Mouse (Mus musculus): ENCODE measurements at regions not wholly inside any gene's neighbourhood (a gene's known extent, or its start where the extent isn't known, plus 50 kb on each side); places are given as distances from the start of the nearest gene placed in this dataset.

DNA sequence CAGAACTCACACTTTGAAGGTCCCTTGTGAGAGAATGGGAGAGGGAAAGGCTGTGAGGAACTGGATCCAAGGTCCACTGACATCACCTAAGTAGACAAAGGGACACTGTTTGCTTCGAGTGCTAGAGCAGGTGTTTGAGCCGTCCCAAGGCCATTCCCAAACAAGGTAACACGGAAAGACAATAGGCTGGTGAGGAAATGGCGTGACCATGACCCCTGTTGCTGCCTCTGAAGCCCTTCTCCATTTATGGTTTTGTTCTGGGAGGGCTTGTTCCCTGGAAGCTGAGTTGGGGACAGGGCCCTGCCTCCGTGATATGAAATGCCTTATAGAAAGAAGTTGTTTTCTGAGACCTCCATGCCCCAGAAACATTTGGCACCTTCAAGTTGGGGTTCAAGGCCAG lies 130.6 kb downstream of the Psmg1 start:
- Histone ChIP-seq H3K36me3 (no peaks in the 10 kb centered on the region), H3K27me3 (replicated peaks) (no peaks in the 10 kb centered on the region), H3K27ac (0 out of 2 replicates have a peak overlapping the region, but pooled peaks have one; percentile 28), H3K4me2 (no peak overlapping the region), H3K9me3 (no peaks in the 10 kb centered on the region), H3K4me1 (0 out of 2 replicates have a peak, but pooled peaks cover 3% of the 10 kb centered on the region), H3K9ac (no peak overlapping the region), H3K4me3 (replicated peaks) (no peak overlapping the region)
- WGBS, result 63% methylated on average over 5 of the region's 5 CpGs
- no peak for ATAC-seq (ENCODE audit: insufficient read depth, low FRiP score, low read depth)

DNA sequence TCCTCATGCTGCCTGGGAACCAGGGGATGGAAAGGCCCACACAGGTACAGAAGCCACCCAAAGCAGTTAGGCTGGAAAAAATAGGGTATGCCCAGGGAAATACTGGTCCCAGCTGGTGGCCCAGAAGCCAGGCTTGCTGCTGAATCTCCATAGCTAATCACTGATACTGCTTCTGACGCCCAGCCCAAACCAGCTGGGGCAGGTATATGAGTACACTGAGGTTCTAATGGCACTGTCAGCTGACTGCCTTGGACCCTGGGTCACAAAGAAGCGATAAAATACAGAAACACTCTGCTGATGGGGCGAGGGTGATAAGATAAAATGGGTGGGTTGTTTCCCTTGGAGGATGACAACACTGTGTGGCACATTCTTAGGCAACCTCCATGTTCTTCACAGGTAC lies 133.4 kb downstream of the Psmg1 start:
- ATAC-seq (ENCODE audit: insufficient read depth, low FRiP score, low read depth), result no peak
- no peak overlapping the region for H3K9ac ChIP-seq
- H3K27me3 ChIP-seq (replicated peaks), result no peaks in the 10 kb centered on the region
- H3K4me2 ChIP-seq, result no peak overlapping the region
- H3K4me3 ChIP-seq (replicated peaks), result no peak overlapping the region
- H3K36me3 ChIP-seq, result no peaks in the 10 kb centered on the region
- no peaks in the 10 kb centered on the region for H3K9me3 ChIP-seq
- peak overlapping the region; percentile 2; the same call in 1 of the 2 replicates for H3K27ac ChIP-seq
- H3K4me1 ChIP-seq, result 0 out of 2 replicates have a peak, but pooled peaks cover 6% of the 10 kb centered on the region
- 82% methylated on average over 3 of the region's 3 CpGs for WGBS

DNA sequence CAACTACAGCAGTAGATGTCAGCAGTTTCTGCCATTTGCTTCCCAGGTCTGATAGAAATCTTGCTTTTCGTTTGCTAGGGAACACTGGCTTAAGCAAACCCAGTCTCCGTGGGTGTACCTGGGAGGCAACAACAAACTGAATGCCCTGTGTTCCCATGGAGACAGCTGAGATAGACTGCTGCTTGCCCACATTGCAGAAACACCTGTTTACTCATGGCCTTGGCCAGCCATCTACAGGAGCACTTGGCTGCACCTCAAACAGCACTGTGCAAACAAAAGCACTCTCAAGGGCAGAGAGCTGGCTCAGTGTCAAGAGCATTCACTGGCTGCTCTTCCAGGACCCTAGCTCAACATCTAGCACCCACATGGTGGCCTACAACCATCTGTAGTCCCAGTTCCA lies 135.5 kb downstream of the Psmg1 start:
- no peaks in the 10 kb centered on the region for H3K9me3 ChIP-seq
- no peaks in the 10 kb centered on the region for H3K36me3 ChIP-seq
- H3K4me3 ChIP-seq (replicated peaks), result no peak overlapping the region
- no peaks in the 10 kb centered on the region for H3K27me3 ChIP-seq (replicated peaks)
- ATAC-seq (ENCODE audit: insufficient read depth, low FRiP score, low read depth), result peak; percentile 93
- no peak overlapping the region for H3K9ac ChIP-seq
- 53% methylated on average over 2 of the region's 2 CpGs for WGBS
- no peak overlapping the region for H3K4me2 ChIP-seq
- H3K4me1 ChIP-seq, result 0 out of 2 replicates have a peak, but pooled peaks cover 6% of the 10 kb centered on the region
- peak overlapping the region; percentile 84 for H3K27ac ChIP-seq

DNA sequence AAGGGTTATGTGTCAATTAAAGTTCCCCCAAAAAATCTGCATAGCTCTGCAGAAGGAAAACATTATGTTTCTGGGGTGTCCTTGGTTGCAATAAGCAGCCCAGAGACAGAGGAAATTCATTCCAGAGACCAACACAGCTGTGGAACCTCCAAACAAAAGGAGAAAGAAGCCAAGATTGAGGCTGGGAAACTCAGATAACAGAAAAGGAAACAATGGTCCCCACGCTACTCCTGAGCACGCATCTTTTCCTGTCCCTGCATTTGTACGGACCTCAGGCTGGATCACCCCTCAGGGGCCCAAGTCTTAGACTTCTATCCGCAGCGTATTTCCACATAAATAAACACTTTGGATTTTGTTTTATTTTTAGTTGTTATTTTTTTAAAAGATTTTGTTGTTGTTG lies 138.9 kb downstream of the Psmg1 start:
- Histone ChIP-seq H3K4me1 (0 out of 2 replicates have a peak, but pooled peaks cover 19% of the 10 kb centered on the region), H3K9me3 (no peaks in the 10 kb centered on the region), H3K9ac (no peak overlapping the region), H3K27ac (0 out of 2 replicates have a peak overlapping the region, but pooled peaks have one; percentile 46), H3K27me3 (replicated peaks) (no peaks in the 10 kb centered on the region), H3K4me3 (replicated peaks) (no peak overlapping the region), H3K36me3 (no peaks in the 10 kb centered on the region), H3K4me2 (no peak overlapping the region)
- 57% methylated on average over 5 of the region's 5 CpGs for WGBS
- ATAC-seq (ENCODE audit: insufficient read depth, low FRiP score, low read depth), result no peak

DNA sequence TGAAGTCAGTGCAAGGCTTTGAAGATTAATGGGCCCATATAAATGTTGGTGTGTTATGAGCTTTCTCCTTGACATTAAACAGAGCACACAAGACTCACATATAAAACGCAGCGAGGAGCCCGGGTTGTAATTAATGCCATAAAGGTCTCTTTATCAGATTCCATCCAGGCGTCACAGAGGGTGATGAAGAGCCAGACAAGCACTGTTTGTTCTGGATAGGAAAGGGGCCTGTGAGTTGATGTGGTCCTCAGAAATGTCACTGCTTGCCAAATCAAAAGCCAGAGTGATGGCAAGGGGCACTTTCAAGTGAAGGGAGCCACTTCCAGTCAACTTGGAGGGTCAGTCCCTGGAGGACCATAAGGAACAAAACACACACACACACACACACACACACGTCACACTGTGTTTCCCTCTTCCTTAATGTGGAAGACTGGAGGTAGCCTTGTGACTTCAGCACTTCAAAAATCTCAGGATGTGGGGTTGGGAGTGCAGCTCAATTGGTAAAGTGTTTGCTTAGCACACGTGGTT lies 142.1 kb downstream of the Psmg1 start:
- no peak for ATAC-seq (ENCODE audit: insufficient read depth, low FRiP score, low read depth)
- WGBS, result 36% methylated on average over 6 of the region's 6 CpGs

DNA sequence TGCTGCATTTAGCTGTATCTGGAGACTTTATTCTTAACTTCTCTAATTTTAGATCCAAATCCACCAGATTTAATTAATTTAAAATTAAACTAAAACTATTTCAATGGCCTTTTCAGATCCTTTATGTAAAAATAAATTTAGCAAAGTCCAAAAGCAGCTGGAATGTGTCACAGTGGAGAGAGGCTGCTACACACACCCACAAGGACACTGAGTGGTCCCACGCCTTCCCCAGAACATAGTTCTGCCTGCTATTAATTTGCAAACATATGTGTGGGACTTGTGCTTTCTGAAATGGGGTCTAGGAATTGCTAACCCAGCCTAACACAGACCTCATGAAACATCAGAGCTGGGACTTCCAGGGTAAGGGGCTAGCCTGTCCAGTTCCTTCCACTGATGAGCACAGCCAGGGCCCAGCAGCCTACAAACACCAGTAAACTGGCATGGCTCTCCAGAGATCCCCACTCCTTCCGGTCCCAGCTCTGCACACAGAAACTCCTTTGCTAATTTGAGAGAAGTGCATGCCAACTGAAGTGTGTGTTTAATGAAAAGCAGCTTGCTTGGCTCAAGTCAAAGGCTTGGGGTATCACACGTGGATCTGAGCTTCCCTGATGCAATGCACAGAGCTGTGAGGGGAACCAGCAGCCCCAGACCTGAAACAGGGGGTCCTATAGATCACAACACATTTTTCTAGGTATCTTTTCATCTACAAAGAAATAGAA lies 142.8 kb downstream of the Psmg1 start:
- Histone ChIP-seq H3K9ac (no peak overlapping the region), H3K4me1 (0 out of 2 replicates have a peak, but pooled peaks cover 15% of the 10 kb centered on the region), H3K4me2 (no peak overlapping the region), H3K36me3 (no peaks in the 10 kb centered on the region), H3K27ac (peak overlapping the region; percentile 70), H3K9me3 (no peaks in the 10 kb centered on the region), H3K27me3 (replicated peaks) (no peaks in the 10 kb centered on the region), H3K4me3 (replicated peaks) (no peak overlapping the region)
- ATAC-seq (ENCODE audit: insufficient read depth, low FRiP score, low read depth), result peak; percentile 38; the same call in 1 of the 2 replicates
- WGBS, result 32% methylated on average over 3 of the region's 3 CpGs

More for the DNA sequence above, 142.1 kb downstream of the Psmg1 start:
- H3K36me3 ChIP-seq, result no peaks in the 10 kb centered on the region
- no peaks in the 10 kb centered on the region for H3K27me3 ChIP-seq (replicated peaks)
- 0 out of 2 replicates have a peak, but pooled peaks cover 15% of the 10 kb centered on the region for H3K4me1 ChIP-seq
- no peak overlapping the region for H3K4me2 ChIP-seq
- H3K9ac ChIP-seq, result no peak overlapping the region
- no peaks in the 10 kb centered on the region for H3K9me3 ChIP-seq
- H3K27ac ChIP-seq, result peak overlapping the region; percentile 70
- H3K4me3 ChIP-seq (replicated peaks), result no peak overlapping the region

DNA sequence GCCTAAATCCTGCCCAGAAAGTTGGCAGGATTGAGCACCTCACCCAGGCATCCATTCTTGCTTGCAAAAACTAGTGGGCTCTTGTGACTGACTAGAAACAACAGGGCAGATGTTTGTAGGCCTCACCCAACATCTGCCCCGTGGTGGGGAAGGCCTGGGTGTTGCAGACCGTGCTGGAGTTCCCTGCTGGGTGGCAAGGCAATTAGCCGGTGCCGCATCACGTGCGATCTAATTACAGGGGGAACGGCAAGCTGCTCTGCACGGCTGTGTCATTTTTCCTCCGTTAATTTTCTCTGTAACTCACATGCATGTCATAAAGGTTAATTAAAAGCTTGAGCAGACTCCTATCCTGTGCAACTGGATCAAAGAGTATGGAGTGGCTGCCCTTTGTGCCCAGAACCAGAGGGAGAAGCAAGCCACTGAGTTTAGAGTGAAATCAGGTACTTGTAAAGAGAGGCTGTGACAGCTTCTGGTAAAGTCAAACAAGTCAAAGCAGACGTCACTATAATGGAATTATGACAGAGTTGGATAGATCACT lies 143.5 kb downstream of the Ets2 start:
- Histone ChIP-seq H3K4me3 (replicated peaks) (no peak overlapping the region), H3K27me3 (replicated peaks) (no peaks in the 10 kb centered on the region), H3K9ac (no peak overlapping the region), H3K4me2 (no peak overlapping the region), H3K9me3 (no peaks in the 10 kb centered on the region), H3K27ac (no peak overlapping the region), H3K36me3 (no peaks in the 10 kb centered on the region), H3K4me1 (0 out of 2 replicates have a peak, but pooled peaks cover 15% of the 10 kb centered on the region)
- WGBS, result 66% methylated on average over 10 of the region's 10 CpGs
- ATAC-seq (ENCODE audit: insufficient read depth, low FRiP score, low read depth), result no peak

DNA sequence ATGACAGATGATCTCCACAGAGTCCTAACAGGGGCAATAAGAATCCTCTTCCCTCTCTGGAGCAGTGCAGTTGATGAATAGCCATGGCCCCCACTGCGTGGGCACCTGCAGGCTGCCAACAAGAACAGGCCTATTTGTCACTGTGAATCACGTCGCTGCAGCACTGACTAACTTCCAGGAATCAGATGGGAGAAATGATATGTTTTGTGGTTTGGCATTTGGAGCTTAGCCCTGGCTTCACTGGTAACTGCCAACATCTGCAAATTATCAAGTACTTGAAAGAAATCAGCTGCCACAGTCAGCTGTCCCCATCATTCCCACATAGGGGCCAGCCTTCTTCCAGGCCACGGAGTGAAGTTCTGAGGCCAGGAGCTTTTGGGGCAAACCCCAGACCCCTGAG lies 142.8 kb downstream of the Ets2 start:
- no peaks in the 10 kb centered on the region for H3K36me3 ChIP-seq

DNA sequence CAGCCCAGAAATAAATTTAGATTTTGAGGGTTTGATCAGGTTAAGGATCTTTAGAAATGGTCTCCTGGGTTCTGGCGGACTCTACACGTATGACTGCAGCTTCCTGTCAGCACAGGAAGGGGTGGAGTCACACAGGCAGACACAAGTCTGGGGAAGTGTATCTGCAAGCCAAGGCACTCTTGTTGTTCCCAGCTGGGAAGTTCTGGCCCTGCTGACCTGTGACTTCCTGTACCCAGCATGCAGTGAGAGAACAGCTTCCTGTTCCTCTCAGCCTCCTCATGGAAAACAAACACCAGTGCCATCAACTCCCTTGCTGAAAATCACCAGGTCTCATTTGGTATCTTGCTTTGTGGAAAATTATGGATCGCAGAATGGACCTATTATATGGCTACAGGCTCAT lies 140.9 kb downstream of the Ets2 start:
- 0 out of 2 replicates have a peak, but pooled peaks cover 2% of the 10 kb centered on the region for H3K4me1 ChIP-seq
- WGBS, result 93% methylated on average over 3 of the region's 3 CpGs
- no peaks in the 10 kb centered on the region for H3K36me3 ChIP-seq
- no peak overlapping the region for H3K4me3 ChIP-seq (replicated peaks)
- H3K27ac ChIP-seq, result no peak overlapping the region
- H3K27me3 ChIP-seq (replicated peaks), result no peaks in the 10 kb centered on the region
- H3K9me3 ChIP-seq, result no peaks in the 10 kb centered on the region
- H3K4me2 ChIP-seq, result no peak overlapping the region
- no peak overlapping the region for H3K9ac ChIP-seq
- ATAC-seq (ENCODE audit: insufficient read depth, low FRiP score, low read depth), result no peak

More for the DNA sequence above, 142.8 kb downstream of the Ets2 start:
- no peak overlapping the region for H3K9ac ChIP-seq
- H3K27ac ChIP-seq, result no peak overlapping the region
- 36% methylated on average over 4 of the region's 4 CpGs for WGBS
- H3K9me3 ChIP-seq, result no peaks in the 10 kb centered on the region
- no peak overlapping the region for H3K4me2 ChIP-seq
- 0 out of 2 replicates have a peak, but pooled peaks cover 15% of the 10 kb centered on the region for H3K4me1 ChIP-seq
- no peak for ATAC-seq (ENCODE audit: insufficient read depth, low FRiP score, low read depth)
- H3K27me3 ChIP-seq (replicated peaks), result no peaks in the 10 kb centered on the region
- H3K4me3 ChIP-seq (replicated peaks), result no peak overlapping the region

DNA sequence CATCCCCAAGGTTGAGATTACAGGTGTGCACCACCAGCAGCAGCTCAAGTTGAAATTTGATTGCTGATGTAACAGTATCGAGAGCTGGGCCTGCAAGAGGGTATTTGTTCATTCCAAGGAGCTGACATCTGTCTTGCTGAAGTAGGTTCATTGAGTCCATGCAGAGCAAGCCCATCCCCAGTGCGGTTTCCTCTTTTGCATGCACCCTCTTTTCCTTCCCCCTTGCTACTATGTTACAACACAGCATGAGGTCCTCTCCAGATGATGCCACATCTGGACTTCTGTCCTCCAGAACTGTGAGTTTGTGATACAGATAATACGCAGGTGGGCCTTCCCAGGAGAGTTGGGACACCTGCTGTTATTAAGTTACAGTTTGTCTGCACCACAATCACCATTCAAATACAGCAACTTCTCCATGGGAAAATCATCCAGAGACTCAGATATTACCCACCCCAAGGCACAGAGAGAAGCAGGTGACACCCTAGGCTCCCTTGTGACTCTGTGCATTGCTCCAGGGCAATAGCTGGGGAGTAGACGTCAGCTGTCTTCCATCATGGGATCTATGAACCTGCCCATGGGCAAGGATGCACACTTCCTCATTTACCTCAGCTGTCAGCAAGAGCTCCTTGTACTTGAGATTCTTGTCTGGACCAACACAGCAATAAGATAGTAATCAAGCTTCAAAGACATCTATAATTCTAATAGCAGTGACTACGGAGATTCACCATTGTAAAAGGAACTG lies 137.8 kb downstream of the Ets2 start:
- H3K27me3 ChIP-seq (replicated peaks), result no peaks in the 10 kb centered on the region
- no peaks in the 10 kb centered on the region for H3K9me3 ChIP-seq
- no peak for ATAC-seq (ENCODE audit: insufficient read depth, low FRiP score, low read depth)
- no peak overlapping the region for H3K4me3 ChIP-seq (replicated peaks)
- no peak overlapping the region for H3K9ac ChIP-seq
- no peaks in the 10 kb centered on the region for H3K36me3 ChIP-seq
- H3K4me1 ChIP-seq, result 0 out of 2 replicates have a peak, but pooled peaks cover 2% of the 10 kb centered on the region
- H3K27ac ChIP-seq, result no peak overlapping the region
- H3K4me2 ChIP-seq, result no peak overlapping the region
- WGBS, result 78% methylated on average over 5 of the region's 5 CpGs

DNA sequence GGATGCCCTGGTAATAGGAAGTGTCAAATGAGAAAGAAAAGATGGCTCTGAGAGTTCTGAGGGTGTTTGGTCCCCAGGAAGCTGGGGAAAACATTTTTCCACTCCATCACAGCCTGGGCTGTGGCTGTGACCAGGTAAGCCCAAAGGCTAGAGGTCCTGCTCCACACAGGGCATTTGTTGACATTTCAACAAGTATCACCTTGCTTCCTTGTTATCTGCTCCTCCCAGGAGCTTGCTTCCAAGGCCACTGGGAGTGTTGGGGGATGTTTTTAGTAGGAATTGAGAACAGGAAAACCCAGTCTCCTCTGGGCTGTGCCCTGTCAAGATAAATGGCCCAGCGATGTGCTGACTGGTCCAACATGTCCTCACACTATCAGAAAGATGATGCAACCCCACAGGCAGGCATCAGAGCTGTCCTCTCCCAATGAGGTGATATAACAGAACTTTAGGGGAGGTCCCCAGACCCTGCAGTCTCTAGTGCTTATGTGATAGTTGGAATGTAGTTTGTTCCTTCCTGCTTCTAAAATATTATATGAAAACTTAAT lies 137.1 kb downstream of the Ets2 start:
- no peak overlapping the region for H3K4me2 ChIP-seq
- no peaks in the 10 kb centered on the region for H3K36me3 ChIP-seq
- H3K27me3 ChIP-seq (replicated peaks), result no peaks in the 10 kb centered on the region
- ATAC-seq (ENCODE audit: insufficient read depth, low FRiP score, low read depth), result no peak
- no peak overlapping the region for H3K9ac ChIP-seq
- WGBS, result 62% methylated on average over 1 of the region's 1 CpGs
- H3K4me1 ChIP-seq, result no peaks in the 10 kb centered on the region
- H3K4me3 ChIP-seq (replicated peaks), result no peak overlapping the region
- H3K9me3 ChIP-seq, result no peaks in the 10 kb centered on the region
- no peak overlapping the region for H3K27ac ChIP-seq

All from stomach, embryonic 15.5 days (tissue).